Mouse (Mus musculus): ENCODE data around the gene Olfr643. TPM values are rescaled to one million over a fixed set of nuclear protein-coding genes. Genes with fewer than 3 reads are reported as not detected.
"Not testable (repeated sequence)": the region's sequence is repeated elsewhere in the genome, so short reads cannot be mapped to it uniquely, and the experiment has no call there.

Gene Olfr643
- polyA plus RNA-seq, 1 experiment from 2014 or later: not detected

- 95% methylated on average over 22 of the region's 22 CpGs for WGBS
- not testable (repeated sequence) for H3K27ac ChIP-seq (ENCODE audit: low read length); H3K9me3 ChIP-seq (ENCODE audit: control insufficient read depth, low read length); H3K4me1 ChIP-seq (replicated peaks; ENCODE audit: control insufficient read depth, insufficient read depth, low read length); H3K36me3 ChIP-seq (ENCODE audit: control insufficient read depth, insufficient read depth); H3K4me2 ChIP-seq (ENCODE audit: low read length); H3K4me3 ChIP-seq (replicated peaks; ENCODE audit: low read length); H3K9ac ChIP-seq (replicated peaks; ENCODE audit: low read depth, low read length); ATAC-seq; H3K27me3 ChIP-seq (replicated peaks; ENCODE audit: control insufficient read depth, insufficient read depth, low read length)
Measured at GRCm38 (mm10) chr7:103966873-103967272, 170.3 kb downstream of the Olfr643 start.

Other genes starting within 250 kb of the Olfr643 start
- not detected in 2 replicates for gene Olfr64, start 242.9 kb downstream of the Olfr643 start, polyA plus RNA-seq (2015; fragmentation: Nextera tagmentation; extraction: Ambion mirVana)
- gene Olfr65, start 233.9 kb downstream of the Olfr643 start, polyA plus RNA-seq (2015; fragmentation: Nextera tagmentation; extraction: Ambion mirVana): not detected in 2 replicates
- not detected in 2 replicates for gene Olfr631, start 208.6 kb downstream of the Olfr643 start, polyA plus RNA-seq (2015; fragmentation: Nextera tagmentation; extraction: Ambion mirVana)
- gene Olfr632, start 203.1 kb downstream of the Olfr643 start, polyA plus RNA-seq (2015; fragmentation: Nextera tagmentation; extraction: Ambion mirVana): not detected in 2 replicates
- gene Olfr633, start 193.0 kb downstream of the Olfr643 start, polyA plus RNA-seq (2015; fragmentation: Nextera tagmentation; extraction: Ambion mirVana): not detected in 2 replicates
- not detected in 2 replicates for gene Olfr635, start 166.3 kb downstream of the Olfr643 start, polyA plus RNA-seq (2015; fragmentation: Nextera tagmentation; extraction: Ambion mirVana)
- not detected in 2 replicates for gene Olfr638, start 138.7 kb downstream of the Olfr643 start, polyA plus RNA-seq (2015; fragmentation: Nextera tagmentation; extraction: Ambion mirVana)
- not detected in 2 replicates for gene Olfr639, start 120.1 kb downstream of the Olfr643 start, polyA plus RNA-seq (2015; fragmentation: Nextera tagmentation; extraction: Ambion mirVana)
- gene Olfr640, start 111.8 kb downstream of the Olfr643 start, polyA plus RNA-seq (2015; fragmentation: Nextera tagmentation; extraction: Ambion mirVana): not detected in 2 replicates
- not detected in 2 replicates for gene Olfr641, start 102.0 kb downstream of the Olfr643 start, polyA plus RNA-seq (2015; fragmentation: Nextera tagmentation; extraction: Ambion mirVana)
- gene Olfr642, start 84.7 kb downstream of the Olfr643 start, polyA plus RNA-seq (2015; fragmentation: Nextera tagmentation; extraction: Ambion mirVana): not detected in 2 replicates
- gene 4930516K23Rik, start 76.0 kb downstream of the Olfr643 start, polyA plus RNA-seq (2015; fragmentation: Nextera tagmentation; extraction: Ambion mirVana): not detected in 2 replicates
- gene Olfr644, start 65.5 kb downstream of the Olfr643 start, polyA plus RNA-seq (2015; fragmentation: Nextera tagmentation; extraction: Ambion mirVana): not detected in 2 replicates
- gene Olfr645, start 51.9 kb downstream of the Olfr643 start, polyA plus RNA-seq (2015; fragmentation: Nextera tagmentation; extraction: Ambion mirVana): not detected in 2 replicates
- gene Olfr646, start 32.5 kb downstream of the Olfr643 start, polyA plus RNA-seq (2015; fragmentation: Nextera tagmentation; extraction: Ambion mirVana): not detected in 2 replicates
- not detected in 2 replicates for gene Ubqln5, start 7.6 kb downstream of the Olfr643 start, polyA plus RNA-seq (2015; fragmentation: Nextera tagmentation; extraction: Ambion mirVana)
- gene Ubqln3, start 5.9 kb upstream of the Olfr643 start, polyA plus RNA-seq (2015; fragmentation: Nextera tagmentation; extraction: Ambion mirVana): 0.10 TPM in 1 of 2 replicates, not detected in the other
- not detected in 2 replicates for gene Ubqlnl, start 13.2 kb upstream of the Olfr643 start, polyA plus RNA-seq (2015; fragmentation: Nextera tagmentation; extraction: Ambion mirVana)
- 2.1 TPM in 1 of 2 replicates, not detected in the other for gene Olfm5, start 27.4 kb upstream of the Olfr643 start, polyA plus RNA-seq (2015; fragmentation: Nextera tagmentation; extraction: Ambion mirVana)
- gene Olfr648, start 46.0 kb upstream of the Olfr643 start, polyA plus RNA-seq (2015; fragmentation: Nextera tagmentation; extraction: Ambion mirVana): 0.45 and 0.81 TPM in 2 replicates
- not detected in 2 replicates for gene Olfr649, start 58.6 kb upstream of the Olfr643 start, polyA plus RNA-seq (2015; fragmentation: Nextera tagmentation; extraction: Ambion mirVana)
- gene Trim6, start 81.4 kb upstream of the Olfr643 start, polyA plus RNA-seq (2015; fragmentation: Nextera tagmentation; extraction: Ambion mirVana): 0.31 and 0.61 TPM in 2 replicates
- gene Trim34a, start 107.1 kb upstream of the Olfr643 start, polyA plus RNA-seq (2015; fragmentation: Nextera tagmentation; extraction: Ambion mirVana): 0.54 and 0.67 TPM in 2 replicates
- 0.23 TPM in 1 of 2 replicates, not detected in the other for gene Trim5, start 150.7 kb upstream of the Olfr643 start, polyA plus RNA-seq (2015; fragmentation: Nextera tagmentation; extraction: Ambion mirVana)
- 0.96 and 1.6 TPM in 2 replicates for gene Trim12a, start 178.1 kb upstream of the Olfr643 start, polyA plus RNA-seq (2015; fragmentation: Nextera tagmentation; extraction: Ambion mirVana)
- gene Trim34b, start 192.1 kb upstream of the Olfr643 start, polyA plus RNA-seq (2015; fragmentation: Nextera tagmentation; extraction: Ambion mirVana): not detected in 2 replicates
- gene Trim12c, start 216.0 kb upstream of the Olfr643 start, polyA plus RNA-seq (2015; fragmentation: Nextera tagmentation; extraction: Ambion mirVana): 1.1 and 1.2 TPM in 2 replicates
- not detected in 2 replicates for gene Trim30b, start 232.5 kb upstream of the Olfr643 start, polyA plus RNA-seq (2015; fragmentation: Nextera tagmentation; extraction: Ambion mirVana)